19 mouse cellular contexts compared by ENCODE assay signal in the genomic region with DNA sequence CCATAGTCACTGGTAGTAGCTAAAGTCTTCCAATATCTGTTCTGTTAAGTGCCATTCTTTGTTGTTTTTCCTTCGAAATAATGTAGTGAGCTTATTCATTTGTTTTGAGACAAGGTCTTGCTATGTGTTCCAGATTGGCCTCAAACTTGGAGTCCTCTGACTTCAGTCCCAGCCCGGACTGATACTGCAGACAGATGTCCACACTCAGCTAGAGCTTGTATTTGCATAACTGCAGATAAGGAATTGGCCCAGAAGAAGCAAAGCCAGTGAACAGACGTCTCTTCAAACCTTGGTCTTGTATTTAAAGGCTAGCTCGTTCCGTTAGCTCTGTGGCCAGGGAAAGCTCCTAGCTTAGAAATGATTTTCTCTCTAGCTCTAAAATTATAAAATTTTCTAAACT.
A peak's percentile ranks its signal among the peaks of the same experiment; 100 is the strongest.
DNase-seq lines count a peak whose midpoint lies in the region; ATAC-seq and TF ChIP-seq lines count a peak whose summit lies in the region.
"Had no signal": no experiment of that assay in that cellular context is flagged by ENCODE, and none has a peak within 500 bp of the region (broad histone marks: within the 10 kb centered on the region; RNA-seq: fewer than 3 reads in every experiment).

No protein-coding gene starts in this region.

- H3K27ac ChIP-seq in kidney, postnatal 0 days = 0 out of 2 replicates have a peak overlapping the region, but pooled peaks have one; percentile 36
- no peak overlapping the region for H3K27ac ChIP-seq in kidney, embryonic 15.5 days
- no peak overlapping the region for H3K27ac ChIP-seq in lung, postnatal 0 days (ENCODE audit: low read length)
- H3K27ac ChIP-seq in heart, postnatal 0 days (ENCODE audit: low read depth) = peak overlapping the region; percentile 39
- H3K27ac ChIP-seq: embryonic facial prominence, embryonic 15.5 days; hindbrain, embryonic 14.5 days; intestine, embryonic 15.5 days; limb, embryonic 12.5 days; liver, embryonic 14.5 days; midbrain, embryonic 12.5 days; neural tube, embryonic 12.5 days had no signal

- H3K9me3 ChIP-seq in kidney, postnatal 0 days (replicated peaks; ENCODE audit: low read length) = no peaks in the 10 kb centered on the region
- H3K9me3 ChIP-seq in kidney, embryonic 15.5 days (replicated peaks) = no peaks in the 10 kb centered on the region
- no peaks in the 10 kb centered on the region for H3K9me3 ChIP-seq in lung, postnatal 0 days (ENCODE audit: low read length)
- no peaks in the 10 kb centered on the region for H3K9me3 ChIP-seq in heart, postnatal 0 days (replicated peaks; ENCODE audit: control insufficient read depth, low read length)
- H3K9me3 ChIP-seq: embryonic facial prominence, embryonic 15.5 days; intestine, embryonic 15.5 days; limb, embryonic 12.5 days; midbrain, embryonic 12.5 days; neural tube, embryonic 12.5 days had no signal

- 64% methylated on average over 5 of the region's 5 CpGs for WGBS in kidney, postnatal 0 days
- 77% methylated on average over 5 of the region's 5 CpGs for WGBS in kidney, embryonic 15.5 days
- WGBS in lung, postnatal 0 days = 29% methylated on average over 5 of the region's 5 CpGs
- 16% methylated on average over 5 of the region's 5 CpGs for WGBS in heart, postnatal 0 days

- no peak overlapping the region for H3K9ac ChIP-seq in kidney, postnatal 0 days (ENCODE audit: low read depth, low read length)
- no peak overlapping the region for H3K9ac ChIP-seq in kidney, embryonic 15.5 days
- no peak overlapping the region for H3K9ac ChIP-seq in lung, postnatal 0 days (replicated peaks; ENCODE audit: low read depth)
- no peak overlapping the region for H3K9ac ChIP-seq in heart, postnatal 0 days (replicated peaks; ENCODE audit: low read depth, low read length)
- H3K9ac ChIP-seq: embryonic facial prominence, embryonic 15.5 days; forebrain, postnatal 0 days; hindbrain, embryonic 14.5 days; intestine, embryonic 15.5 days; limb, embryonic 12.5 days; liver, embryonic 14.5 days; midbrain, embryonic 12.5 days; neural tube, embryonic 12.5 days had no signal

- H3K36me3 ChIP-seq in kidney, postnatal 0 days (ENCODE audit: insufficient read depth, low read length) = no peaks in the 10 kb centered on the region
- no peaks in the 10 kb centered on the region for H3K36me3 ChIP-seq in kidney, embryonic 15.5 days
- H3K36me3 ChIP-seq in lung, postnatal 0 days (ENCODE audit: insufficient read depth, low read length) = no peaks in the 10 kb centered on the region
- H3K36me3 ChIP-seq in heart, postnatal 0 days (replicated peaks; ENCODE audit: control insufficient read depth, insufficient read depth, low read length) = no peaks in the 10 kb centered on the region
- H3K36me3 ChIP-seq: embryonic facial prominence, embryonic 15.5 days; intestine, embryonic 15.5 days; limb, embryonic 12.5 days; midbrain, embryonic 12.5 days; neural tube, embryonic 12.5 days had no signal

- H3K4me2 ChIP-seq in kidney, postnatal 0 days (ENCODE audit: low read length) = no peak overlapping the region
- no peak overlapping the region for H3K4me2 ChIP-seq in kidney, embryonic 15.5 days
- no peak overlapping the region for H3K4me2 ChIP-seq in lung, postnatal 0 days (replicated peaks; ENCODE audit: low read depth, low read length)
- H3K4me2 ChIP-seq in heart, postnatal 0 days (ENCODE audit: low read depth, low read length) = no peak overlapping the region
- H3K4me2 ChIP-seq: embryonic facial prominence, embryonic 15.5 days; hindbrain, embryonic 14.5 days; intestine, embryonic 15.5 days; limb, embryonic 12.5 days; midbrain, embryonic 12.5 days; neural tube, embryonic 12.5 days had no signal

- H3K27me3 ChIP-seq in kidney, postnatal 0 days (ENCODE audit: insufficient read depth, low read length) = no peaks in the 10 kb centered on the region
- H3K27me3 ChIP-seq in kidney, embryonic 15.5 days = no peaks in the 10 kb centered on the region
- no peaks in the 10 kb centered on the region for H3K27me3 ChIP-seq in lung, postnatal 0 days (replicated peaks; ENCODE audit: insufficient read depth, low read length)
- no peaks in the 10 kb centered on the region for H3K27me3 ChIP-seq in heart, postnatal 0 days (ENCODE audit: control insufficient read depth, insufficient read depth, low read length)
- H3K27me3 ChIP-seq: embryonic facial prominence, embryonic 15.5 days; intestine, embryonic 15.5 days; limb, embryonic 12.5 days; midbrain, embryonic 12.5 days; neural tube, embryonic 12.5 days had no signal

- TF ChIP-seq EP300 in lung, postnatal 0 days (IDR thresholded peaks at IDR 0.05) = no peak
- 0 out of 2 replicates have a peak, but pooled peaks have one; percentile 30 for TF ChIP-seq EP300 in heart, postnatal 0 days (IDR thresholded peaks at IDR 0.05; ENCODE audit: low read depth)

- H3K4me3 ChIP-seq in kidney, postnatal 0 days (replicated peaks; ENCODE audit: low read depth, low read length) = no peak overlapping the region
- H3K4me3 ChIP-seq in kidney, embryonic 15.5 days (replicated peaks) = no peak overlapping the region
- no peak overlapping the region for H3K4me3 ChIP-seq in lung, postnatal 0 days (ENCODE audit: low read depth, low read length)
- H3K4me3 ChIP-seq in heart, postnatal 0 days (ENCODE audit: low read depth, low read length) = no peak overlapping the region
- H3K4me3 ChIP-seq: embryonic facial prominence, embryonic 15.5 days; intestine, embryonic 15.5 days; limb, embryonic 12.5 days; midbrain, embryonic 12.5 days; neural tube, embryonic 12.5 days had no signal

- no peak for TF ChIP-seq CTCF in kidney, postnatal 0 days (IDR thresholded peaks at IDR 0.05; ENCODE audit: low read depth)
- TF ChIP-seq CTCF in lung, postnatal 0 days (IDR thresholded peaks at IDR 0.05) = no peak
- TF ChIP-seq CTCF in heart, postnatal 0 days (IDR thresholded peaks at IDR 0.05; ENCODE audit: low read depth) = no peak

- no peak for ATAC-seq in kidney, postnatal 0 days (replicated peaks; ENCODE audit: low FRiP score, low read depth)
- ATAC-seq in kidney, embryonic 15.5 days (replicated peaks; ENCODE audit: low FRiP score) = no peak
- ATAC-seq in lung, postnatal 0 days = no peak
- ATAC-seq in heart, postnatal 0 days (ENCODE audit: insufficient read depth, low read depth) = peak; percentile 78
- ATAC-seq: forebrain, postnatal 0 days; intestine, embryonic 15.5 days had no signal

- DNase-seq in kidney, postnatal 0 days (ENCODE audit: low spot score) = no peak
- DNase-seq in lung, postnatal 0 days (ENCODE audit: low spot score) = peak; percentile 42
- no peak for DNase-seq in lung, postnatal 25 days (ENCODE audit: low spot score)
- DNase-seq in heart, postnatal 0 days (ENCODE audit: low spot score) = peak; percentile 80
- peak; percentile 16 for DNase-seq in lung, postnatal 10 days
- DNase-seq in cerebellum, adult 11 months = no peak
- DNase-seq in thymus, adult 18-20 months = no peak
- DNase-seq: adrenal gland, postnatal 36 days; cerebellum, postnatal 36 days; forebrain, postnatal 0 days; thymus, postnatal 4 days had no signal

- H3K4me1 ChIP-seq in kidney, postnatal 0 days (replicated peaks; ENCODE audit: insufficient read depth, low read length) = no peaks in the 10 kb centered on the region; the same call in 1 of the 2 replicates
- H3K4me1 ChIP-seq in kidney, embryonic 15.5 days = peaks cover 9% of the 10 kb centered on the region
- no peaks in the 10 kb centered on the region for H3K4me1 ChIP-seq in lung, postnatal 0 days (ENCODE audit: insufficient read depth, low read depth, low read length)
- H3K4me1 ChIP-seq in heart, postnatal 0 days (ENCODE audit: control insufficient read depth, insufficient read depth) = peaks cover 16% of the 10 kb centered on the region
- H3K4me1 ChIP-seq: embryonic facial prominence, embryonic 15.5 days; neural tube, embryonic 12.5 days had no signal

Comparison
In these comparisons a context has a peak if more than half of its experiments do, and no peak if none do; other contexts are left out.
1. DNase-seq: peak in lung, postnatal 0 days (single experiment), heart, postnatal 0 days (single experiment) and lung, postnatal 10 days (single experiment); none in kidney, postnatal 0 days (single experiment), lung, postnatal 25 days (single experiment), cerebellum, adult 11 months (single experiment) and thymus, adult 18-20 months (0 of 2).
2. H3K27ac ChIP-seq: peak in kidney, postnatal 0 days (single experiment) and heart, postnatal 0 days (single experiment); none in kidney, embryonic 15.5 days (single experiment) and lung, postnatal 0 days (single experiment).